Mouse (Mus musculus) heart, embryonic 13.5 days (tissue): ENCODE measurements at regions not wholly inside any gene's neighbourhood (a gene's known extent, or its start where the extent isn't known, plus 50 kb on each side); places are given as distances from the start of the nearest gene placed in this dataset.

Experiments
- ATAC-seq: fragments of 200-750 bp; cut with Nextera tagmentation; 2 replicates; pipeline ENCODE4 v1.8.0; 2017; ENCODE audit warnings: moderate TSS enrichment; ENCODE audit not compliant: insufficient number of reproducible peaks, low FRiP score, low TSS enrichment; ENCODE audit errors: extremely low read depth
- H3K27ac ChIP-seq: fragments of 300-500 bp; sonication (generic); replicated peaks from 2 replicates; pipeline ENCODE4 v1.5.1; 2015; ENCODE audit warnings: moderate library complexity, mild to moderate bottlenecking, inconsistent platforms
- H3K27me3 ChIP-seq: fragments of 300-500 bp; sonication (generic); replicated peaks from 2 replicates; pipeline ENCODE4 v1.6.1; 2015; ENCODE audit warnings: mild to moderate bottlenecking, inconsistent platforms
- H3K36me3 ChIP-seq: fragments of 300-500 bp; sonication (generic); 2 replicates; pipeline ENCODE4 v1.6.1; 2015; ENCODE audit warnings: mild to moderate bottlenecking, inconsistent platforms
- H3K4me1 ChIP-seq: fragments of 300-500 bp; sonication (generic); 2 replicates; pipeline ENCODE4 v1.6.1; 2015; ENCODE audit warnings: inconsistent platforms
- H3K4me2 ChIP-seq: fragments of 300-500 bp; sonication (generic); 2 replicates; pipeline ENCODE4 v1.6.1; 2015; ENCODE audit warnings: inconsistent platforms, mild to moderate bottlenecking, moderate library complexity
- H3K4me3 ChIP-seq: fragments of 300-500 bp; sonication (generic); 2 replicates; pipeline ENCODE4 v1.5.1; 2015; ENCODE audit warnings: moderate library complexity, mild to moderate bottlenecking, inconsistent platforms
- H3K9ac ChIP-seq: fragments of 300-500 bp; sonication (generic); 2 replicates; pipeline ENCODE4 v1.6.1; 2015; ENCODE audit warnings: inconsistent platforms, mild to moderate bottlenecking, moderate library complexity
- H3K9me3 ChIP-seq: fragments of 300-500 bp; sonication (generic); 2 replicates; pipeline ENCODE4 v1.6.1; 2016; ENCODE audit warnings: inconsistent platforms
- WGBS: fragments of 180-500 bp; shearing (Covaris S2); methylation state at CpG from one replicate; pipeline ENCODE4 v1.1.7; 2015; ENCODE audit warnings: mixed read lengths; 5-methylcytosine and 5-hydroxymethylcytosine counted together

GRCm38 (mm10) chr13:25347558-25347957 is 77.3 kb upstream of the Nrsn1 start:
- Histone ChIP-seq H3K36me3 (no peaks in the 10 kb centered on the region), H3K9me3 (no peaks in the 10 kb centered on the region), H3K27ac (no peak overlapping the region), H3K4me3 (no peak overlapping the region), H3K4me1 (no peaks in the 10 kb centered on the region), H3K27me3 (no peaks in the 10 kb centered on the region), H3K4me2 (no peak overlapping the region), H3K9ac (no peak overlapping the region)
- 33% methylated on average over 5 of the region's 5 CpGs for WGBS
- no peak for ATAC-seq

DNA sequence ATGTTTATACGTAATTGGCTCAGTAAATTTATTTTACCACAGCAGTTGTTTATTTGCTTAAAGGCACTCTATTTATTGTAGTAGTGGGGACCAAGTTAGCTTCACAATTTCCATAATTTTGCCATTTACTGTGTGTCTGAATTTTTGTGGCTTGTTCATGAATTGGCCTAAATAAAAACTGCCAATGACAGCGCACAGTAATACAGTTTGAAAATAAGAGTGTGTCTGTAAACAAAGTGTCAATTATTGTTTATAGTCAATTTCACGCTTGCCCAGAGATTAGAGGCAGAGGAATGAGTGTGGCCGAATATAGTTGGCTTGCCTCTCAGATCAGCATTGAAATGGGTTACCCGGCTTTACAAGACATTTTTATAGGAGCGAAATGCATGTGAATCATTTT is 73.0 kb upstream of the Nrsn1 start:
- no peak for ATAC-seq
- Histone ChIP-seq H3K4me1 (no peaks in the 10 kb centered on the region), H3K9me3 (no peaks in the 10 kb centered on the region), H3K36me3 (no peaks in the 10 kb centered on the region), H3K27me3 (no peaks in the 10 kb centered on the region), H3K4me2 (no peak overlapping the region), H3K27ac (no peak overlapping the region), H3K4me3 (no peak overlapping the region), H3K9ac (no peak overlapping the region)
- 82% methylated on average over 6 of the region's 6 CpGs for WGBS

DNA sequence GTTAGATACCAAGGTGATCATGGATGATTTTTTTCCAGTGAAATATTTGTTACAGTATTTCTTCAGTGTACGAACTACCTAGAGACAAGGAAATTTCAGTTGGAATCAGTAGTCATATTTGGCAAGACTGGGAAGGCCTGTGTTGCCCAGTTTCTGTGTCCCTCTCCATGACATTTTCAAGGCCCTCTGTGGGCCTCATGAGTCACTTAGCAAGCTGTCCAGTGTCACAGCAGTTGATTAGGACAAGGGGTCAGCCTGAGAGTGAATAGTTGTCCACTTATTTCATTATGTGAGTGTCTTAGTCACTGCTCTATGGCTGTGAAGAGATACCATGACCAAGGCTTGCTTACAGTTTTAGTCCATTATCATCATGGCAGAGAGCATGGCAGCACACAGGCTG is 71.5 kb upstream of the Nrsn1 start:
- Histone ChIP-seq H3K4me1 (no peaks in the 10 kb centered on the region), H3K36me3 (no peaks in the 10 kb centered on the region), H3K9me3 (no peaks in the 10 kb centered on the region), H3K4me3 (no peak overlapping the region), H3K27me3 (no peaks in the 10 kb centered on the region), H3K27ac (no peak overlapping the region), H3K4me2 (no peak overlapping the region), H3K9ac (no peak overlapping the region)
- WGBS, result 60% methylated on average over 1 of the region's 1 CpGs
- ATAC-seq, result no peak

- no peaks in the 10 kb centered on the region for H3K4me1 ChIP-seq
- no peak for ATAC-seq
- H3K9me3 ChIP-seq, result no peaks in the 10 kb centered on the region
- no peak overlapping the region for H3K9ac ChIP-seq
- H3K4me2 ChIP-seq, result no peak overlapping the region
- H3K4me3 ChIP-seq, result no peak overlapping the region
- no peaks in the 10 kb centered on the region for H3K36me3 ChIP-seq
- no peak overlapping the region for H3K27ac ChIP-seq
- no peaks in the 10 kb centered on the region for H3K27me3 ChIP-seq
- 81% methylated on average over 1 of the region's 1 CpGs for WGBS
These were observed 63.5 kb upstream of the Nrsn1 start for GRCm38 (mm10) chr13:25333803-25334202.
